Mouse (Mus musculus) olfactory bulb, adult 2 months (tissue): Measurements from ENCODE around the gene Gpr171.

Experiments used
- CTCF ChIP-seq: fragments of 200-500 bp; IDR thresholded peaks from 2 replicates; pipeline ENCODE4 v1.5.1; 2012; ENCODE audit warnings: low read depth, mild to moderate bottlenecking, low read length, moderate library complexity; ENCODE audit not compliant: insufficient read depth
- POLR2A ChIP-seq: fragments of 200-500 bp; IDR thresholded peaks from 2 replicates; pipeline ENCODE4 v1.6.1; 2012; ENCODE audit warnings: mild to moderate bottlenecking, low read depth, low read length, moderate library complexity; ENCODE audit not compliant: insufficient read depth

- TF ChIP-seq POLR2A, result no peak
- TF ChIP-seq CTCF, result no peak
Measured at GRCm38 (mm10) chr3:59131081-59131480, 29.5 kb upstream of the Gpr171 start.
